Mouse (Mus musculus): Measurements from ENCODE around the gene Tyk2.

- TF ChIP-seq CTCF (IDR thresholded peaks at IDR 0.05; ENCODE audit: borderline replicate concordance, control insufficient read depth, extremely low read depth, insufficient read depth, low read length, poor library complexity) (no peak), POLR2A (IDR thresholded peaks at IDR 0.05; ENCODE audit: control insufficient read depth, extremely low read depth, insufficient read depth, low read length, poor library complexity) (no peak)
Measured at GRCm38 (mm10) chr9:21095958-21096357, 35.1 kb downstream of the Tyk2 start.
